Mouse (Mus musculus) lung, postnatal 0 days (tissue): ENCODE data around the gene Clic3.

ENCODE experiments used
- CTCF ChIP-seq: IDR thresholded peaks from 2 replicates; pipeline ENCODE4 v1.5.1; 2016; ENCODE audit warnings: antibody characterized with exemption, mild to moderate bottlenecking
- EP300 ChIP-seq: IDR thresholded peaks from 2 replicates; pipeline ENCODE4 v1.6.1; 2016; ENCODE audit warnings: antibody characterized with exemption, mild to moderate bottlenecking, control low read depth

DNA sequence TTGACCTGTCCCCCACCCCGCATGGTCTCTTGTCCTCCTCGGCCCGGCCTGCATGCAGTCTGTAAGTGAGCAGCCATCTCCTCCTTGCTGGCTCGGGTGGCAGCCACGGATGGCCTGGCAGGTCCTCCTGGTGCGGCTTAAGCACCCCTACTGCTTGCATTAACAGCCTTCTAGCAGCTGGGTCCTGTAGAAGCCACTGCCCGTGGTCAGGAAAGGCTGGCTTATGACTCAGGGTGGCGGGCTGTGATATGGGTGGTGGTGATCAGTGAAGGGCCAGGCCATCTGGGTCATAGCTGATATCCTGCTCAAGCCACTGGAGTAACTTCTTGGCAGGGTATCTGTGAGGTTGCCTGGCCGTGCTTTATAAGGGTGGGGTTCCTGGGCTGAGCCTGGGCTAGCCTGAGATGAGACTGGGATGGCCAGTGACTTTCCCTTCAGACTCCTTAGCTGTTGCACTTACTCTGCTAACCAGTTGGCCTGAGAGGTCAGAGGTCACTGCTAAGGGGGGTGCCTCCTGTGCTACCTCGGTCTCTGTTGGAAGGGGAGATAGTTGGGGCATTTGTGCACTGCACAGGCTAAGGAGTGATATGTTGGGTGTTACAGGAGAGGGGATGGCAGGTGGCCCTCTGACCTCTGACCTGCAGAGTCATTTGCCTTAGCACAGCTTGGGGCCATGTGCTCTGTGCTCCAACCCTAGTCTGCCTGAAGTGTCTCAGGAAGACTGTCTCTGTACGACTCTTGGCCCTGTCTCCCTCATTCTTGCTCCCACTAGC, 24.1 kb upstream of the Clic3 start:
- no peak for TF ChIP-seq CTCF
- TF ChIP-seq EP300: no peak
